Mouse (Mus musculus): Measurements from ENCODE around the gene Map3k13. TPM values are rescaled to one million over a fixed set of nuclear protein-coding genes. Genes with fewer than 3 reads are reported as not detected.

Gene Map3k13
- polyA plus RNA-seq, 1 experiment, result 0.49 TPM

DNA sequence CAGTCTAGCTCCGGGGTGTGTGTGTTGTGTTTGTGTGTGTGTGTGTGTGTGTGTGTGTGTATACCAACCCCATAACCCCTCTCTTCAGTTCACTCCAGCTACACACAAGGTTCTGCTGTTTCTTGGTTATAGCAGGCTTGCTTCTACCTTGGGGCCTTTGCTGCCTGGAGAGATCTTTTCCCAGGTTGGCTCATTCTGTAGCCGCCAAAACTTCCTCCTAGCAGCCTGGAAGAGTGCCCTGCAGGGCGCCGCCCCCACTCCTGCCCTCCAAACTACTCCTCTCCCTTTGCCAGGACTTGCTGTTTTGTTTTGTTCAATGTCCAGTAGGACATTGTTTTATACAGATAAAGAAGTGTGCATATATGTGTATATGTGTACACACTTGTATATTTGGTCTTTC is 33.4 kb downstream of the Map3k13 start:
- no peak for TF ChIP-seq POLR2A (IDR thresholded peaks at IDR 0.05; ENCODE audit: control insufficient read depth, low read depth, low read length)
- TF ChIP-seq CTCF (IDR thresholded peaks at IDR 0.05; ENCODE audit: control insufficient read depth, insufficient read depth, insufficient replicate concordance, low read depth, low read length), result no peak
- Histone ChIP-seq H3K27ac (ENCODE audit: control insufficient read depth, insufficient read depth, low read depth, low read length) (no peak overlapping the region), H3K4me3 (ENCODE audit: control insufficient read depth, low read depth, low read length) (no peak overlapping the region)

GRCm38 (mm10) chr16:21829711-21830110 is 35.6 kb downstream of the Map3k13 start:
- TF ChIP-seq POLR2A (IDR thresholded peaks at IDR 0.05; ENCODE audit: control insufficient read depth, low read depth, low read length) (no peak), CTCF (IDR thresholded peaks at IDR 0.05; ENCODE audit: control insufficient read depth, insufficient read depth, insufficient replicate concordance, low read depth, low read length) (no peak)
- Histone ChIP-seq H3K4me1 (ENCODE audit: control insufficient read depth, insufficient read depth, low read length) (peaks cover 3% of the 10 kb centered on the region; the same call in 1 of the 2 replicates), H3K27ac (ENCODE audit: control insufficient read depth, insufficient read depth, low read depth, low read length) (no peak overlapping the region), H3K36me3 (ENCODE audit: control insufficient read depth, insufficient read depth, low read length) (no peaks in the 10 kb centered on the region), H3K27me3 (ENCODE audit: control insufficient read depth, insufficient read depth, low read length) (no peaks in the 10 kb centered on the region), H3K4me3 (ENCODE audit: control insufficient read depth, low read depth, low read length) (no peak overlapping the region)

More for the DNA sequence above, 33.4 kb downstream of the Map3k13 start:
- Histone ChIP-seq H3K27me3 (ENCODE audit: control insufficient read depth, insufficient read depth, low read length) (no peaks in the 10 kb centered on the region), H3K36me3 (ENCODE audit: control insufficient read depth, insufficient read depth, low read length) (no peaks in the 10 kb centered on the region), H3K4me1 (ENCODE audit: control insufficient read depth, insufficient read depth, low read length) (peaks cover 3% of the 10 kb centered on the region; the same call in 1 of the 2 replicates)

GRCm38 (mm10) chr16:21830784-21831183 is 36.6 kb downstream of the Map3k13 start:
- no peak for TF ChIP-seq CTCF (IDR thresholded peaks at IDR 0.05; ENCODE audit: control insufficient read depth, insufficient read depth, insufficient replicate concordance, low read depth, low read length)
- no peaks in the 10 kb centered on the region for H3K36me3 ChIP-seq (ENCODE audit: control insufficient read depth, insufficient read depth, low read length)
- no peaks in the 10 kb centered on the region; the same call in 1 of the 2 replicates for H3K4me1 ChIP-seq (ENCODE audit: control insufficient read depth, insufficient read depth, low read length)
- H3K4me3 ChIP-seq (ENCODE audit: control insufficient read depth, low read depth, low read length), result no peak overlapping the region
- H3K27me3 ChIP-seq (ENCODE audit: control insufficient read depth, insufficient read depth, low read length), result no peaks in the 10 kb centered on the region
- H3K27ac ChIP-seq (ENCODE audit: control insufficient read depth, insufficient read depth, low read depth, low read length), result no peak overlapping the region

DNA sequence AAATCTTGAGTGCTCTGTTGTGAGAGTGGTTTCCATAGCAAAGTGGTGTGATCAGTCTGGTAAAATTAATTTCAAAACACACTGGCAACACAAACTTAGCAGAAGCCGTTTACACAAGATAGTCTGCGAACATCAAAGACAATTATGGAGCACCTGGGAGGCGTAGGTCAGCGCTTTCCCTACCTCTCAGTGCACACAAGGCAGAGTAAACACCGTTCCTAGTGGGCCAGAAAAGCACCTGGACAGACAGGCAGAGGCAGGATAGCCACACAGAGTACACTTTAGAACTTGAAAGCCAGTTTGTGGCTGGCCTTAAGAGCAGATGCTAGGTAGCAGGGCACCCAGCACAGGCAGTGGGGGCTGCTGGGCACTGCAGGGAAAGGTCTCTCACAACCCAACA is 37.6 kb downstream of the Map3k13 start:
- Histone ChIP-seq H3K4me1 (ENCODE audit: control insufficient read depth, insufficient read depth, low read length) (no peaks in the 10 kb centered on the region), H3K36me3 (ENCODE audit: control insufficient read depth, insufficient read depth, low read length) (no peaks in the 10 kb centered on the region), H3K27me3 (ENCODE audit: control insufficient read depth, insufficient read depth, low read length) (no peaks in the 10 kb centered on the region), H3K27ac (ENCODE audit: control insufficient read depth, insufficient read depth, low read depth, low read length) (no peak overlapping the region), H3K4me3 (ENCODE audit: control insufficient read depth, low read depth, low read length) (no peak overlapping the region)
- TF ChIP-seq POLR2A (IDR thresholded peaks at IDR 0.05; ENCODE audit: control insufficient read depth, low read depth, low read length), result no peak
- TF ChIP-seq CTCF (IDR thresholded peaks at IDR 0.05; ENCODE audit: control insufficient read depth, insufficient read depth, insufficient replicate concordance, low read depth, low read length), result no peak

GRCm38 (mm10) chr16:21833469-21833868 is 39.3 kb downstream of the Map3k13 start:
- H3K27ac ChIP-seq (ENCODE audit: control insufficient read depth, insufficient read depth, low read depth, low read length), result no peak overlapping the region
- TF ChIP-seq CTCF (IDR thresholded peaks at IDR 0.05; ENCODE audit: control insufficient read depth, insufficient read depth, insufficient replicate concordance, low read depth, low read length), result no peak
- no peak for TF ChIP-seq POLR2A (IDR thresholded peaks at IDR 0.05; ENCODE audit: control insufficient read depth, low read depth, low read length)
- no peaks in the 10 kb centered on the region for H3K4me1 ChIP-seq (ENCODE audit: control insufficient read depth, insufficient read depth, low read length)
- H3K36me3 ChIP-seq (ENCODE audit: control insufficient read depth, insufficient read depth, low read length), result no peaks in the 10 kb centered on the region
- H3K27me3 ChIP-seq (ENCODE audit: control insufficient read depth, insufficient read depth, low read length), result no peaks in the 10 kb centered on the region
- H3K4me3 ChIP-seq (ENCODE audit: control insufficient read depth, low read depth, low read length), result no peak overlapping the region

GRCm38 (mm10) chr16:21833970-21834369 is 39.8 kb downstream of the Map3k13 start:
- TF ChIP-seq CTCF (IDR thresholded peaks at IDR 0.05; ENCODE audit: control insufficient read depth, insufficient read depth, insufficient replicate concordance, low read depth, low read length), result no peak
- TF ChIP-seq POLR2A (IDR thresholded peaks at IDR 0.05; ENCODE audit: control insufficient read depth, low read depth, low read length), result no peak

GRCm38 (mm10) chr16:21834866-21835583 is 40.9 kb downstream of the Map3k13 start:
- H3K27ac ChIP-seq (ENCODE audit: control insufficient read depth, insufficient read depth, low read depth, low read length), result no peak overlapping the region
- H3K4me3 ChIP-seq (ENCODE audit: control insufficient read depth, low read depth, low read length), result no peak overlapping the region
- H3K27me3 ChIP-seq (ENCODE audit: control insufficient read depth, insufficient read depth, low read length), result no peaks in the 10 kb centered on the region
- no peak for TF ChIP-seq CTCF (IDR thresholded peaks at IDR 0.05; ENCODE audit: control insufficient read depth, insufficient read depth, insufficient replicate concordance, low read depth, low read length)
- no peak for TF ChIP-seq POLR2A (IDR thresholded peaks at IDR 0.05; ENCODE audit: control insufficient read depth, low read depth, low read length)
- no peaks in the 10 kb centered on the region for H3K4me1 ChIP-seq (ENCODE audit: control insufficient read depth, insufficient read depth, low read length)
- H3K36me3 ChIP-seq (ENCODE audit: control insufficient read depth, insufficient read depth, low read length), result no peaks in the 10 kb centered on the region

More at GRCm38 (mm10) chr16:21833970-21834369, 39.8 kb downstream of the Map3k13 start:
- Histone ChIP-seq H3K4me1 (ENCODE audit: control insufficient read depth, insufficient read depth, low read length) (no peaks in the 10 kb centered on the region), H3K27me3 (ENCODE audit: control insufficient read depth, insufficient read depth, low read length) (no peaks in the 10 kb centered on the region), H3K4me3 (ENCODE audit: control insufficient read depth, low read depth, low read length) (no peak overlapping the region), H3K27ac (ENCODE audit: control insufficient read depth, insufficient read depth, low read depth, low read length) (no peak overlapping the region), H3K36me3 (ENCODE audit: control insufficient read depth, insufficient read depth, low read length) (no peaks in the 10 kb centered on the region)
